Mouse (Mus musculus) heart, adult 2 months (tissue): ENCODE results near the gene Bend6.

ENCODE experiments used
- CTCF ChIP-seq: fragments of 200-600 bp; IDR thresholded peaks from 2 replicates; pipeline ENCODE4 v1.8.1; 2022; ENCODE audit warnings: antibody characterized with exemption, mild to moderate bottlenecking, moderate library complexity
- EP300 ChIP-seq: fragments of 200-500 bp; IDR thresholded peaks from 2 replicates; pipeline ENCODE4 v1.6.1; 2011; ENCODE audit warnings: low read depth, low read length, control low read depth; ENCODE audit not compliant: insufficient read depth
- POLR2A ChIP-seq: fragments of 200-500 bp; IDR thresholded peaks from 2 replicates; pipeline ENCODE4 v1.6.1; 2011; ENCODE audit warnings: mild to moderate bottlenecking, low read depth, low read length, control low read depth; ENCODE audit not compliant: insufficient read depth

GRCm38 (mm10) chr1:33876416-33876815, 31.2 kb downstream of the Bend6 start:
- no peak for TF ChIP-seq CTCF
- no peak for TF ChIP-seq POLR2A
- no peak for TF ChIP-seq EP300
